Mouse (Mus musculus) cerebellum, postnatal 14 days (tissue): ENCODE results near the gene Grm8.
A peak's percentile ranks its signal among the peaks of the same experiment; 100 is the strongest.
"Not testable (repeated sequence)": the region's sequence is repeated elsewhere in the genome, so short reads cannot be mapped to it uniquely, and the experiment has no call there.

ENCODE experiments used
- DNase-seq, 2 experiments: peaks; one replicate each; pipeline ENCODE4 v3.0.0; 2021; ENCODE audit warnings: mixed read lengths in 2 of 2

Gene Grm8

DNA sequence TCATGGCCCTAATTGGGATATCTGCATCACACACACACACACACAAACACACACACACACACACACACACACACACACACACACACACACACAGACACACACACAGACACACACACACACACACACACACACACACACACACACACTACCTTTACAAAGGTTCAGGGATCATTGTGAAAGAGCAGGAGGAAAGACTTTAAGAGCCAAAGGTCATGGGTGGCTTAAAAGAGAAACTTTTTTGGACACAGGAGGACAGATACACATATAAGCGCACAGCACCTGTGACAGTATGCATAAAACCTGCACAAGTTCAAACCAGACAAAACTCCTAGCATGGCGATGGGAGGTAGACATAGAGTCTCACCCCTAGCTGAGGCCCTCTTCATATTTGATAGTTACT, 315.2 kb downstream of the Grm8 start:
- DNase-seq = not testable (repeated sequence)

DNA sequence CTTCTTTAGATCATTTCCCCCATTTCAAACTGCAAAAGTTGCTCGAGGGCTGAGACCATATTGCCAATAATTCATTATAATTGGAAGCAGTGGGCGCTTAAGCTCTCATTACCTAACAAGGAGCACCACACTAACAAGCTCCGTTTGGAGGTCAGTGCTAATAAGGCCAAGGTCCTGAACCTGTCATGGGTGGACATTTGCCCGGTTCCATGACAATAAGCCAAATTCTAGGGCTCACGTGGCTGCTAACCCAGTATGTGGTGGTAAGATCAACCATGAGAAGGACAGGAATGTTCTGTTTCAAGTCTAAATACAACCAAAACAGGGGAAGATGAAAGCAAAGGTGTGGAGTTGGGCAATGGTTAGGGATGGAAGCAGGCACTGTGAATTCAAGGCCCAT, 322.2 kb downstream of the Grm8 start:
- DNase-seq = peak in 1 of 2 experiments; percentile 6

DNA sequence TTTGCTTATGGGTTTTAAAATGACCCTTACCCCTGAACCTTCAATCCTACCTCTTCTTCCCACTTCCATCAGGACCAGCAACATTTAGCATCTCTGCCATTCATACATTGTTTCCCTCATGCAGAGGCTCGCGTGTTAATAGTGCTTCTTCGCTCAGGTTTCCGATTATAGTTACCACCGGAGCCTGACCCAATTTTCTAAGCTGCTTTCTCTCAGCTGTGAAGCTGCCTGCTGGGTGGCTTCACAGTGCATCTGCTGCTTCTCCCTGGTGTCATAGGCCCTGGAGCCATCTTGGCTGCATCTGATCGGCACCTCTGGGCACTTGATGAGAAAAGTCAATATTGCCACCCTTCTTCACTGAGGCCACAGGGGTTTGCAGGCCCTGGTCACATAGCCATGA, 325.0 kb downstream of the Grm8 start:
- DNase-seq = peak; percentile 7 to 16

DNA sequence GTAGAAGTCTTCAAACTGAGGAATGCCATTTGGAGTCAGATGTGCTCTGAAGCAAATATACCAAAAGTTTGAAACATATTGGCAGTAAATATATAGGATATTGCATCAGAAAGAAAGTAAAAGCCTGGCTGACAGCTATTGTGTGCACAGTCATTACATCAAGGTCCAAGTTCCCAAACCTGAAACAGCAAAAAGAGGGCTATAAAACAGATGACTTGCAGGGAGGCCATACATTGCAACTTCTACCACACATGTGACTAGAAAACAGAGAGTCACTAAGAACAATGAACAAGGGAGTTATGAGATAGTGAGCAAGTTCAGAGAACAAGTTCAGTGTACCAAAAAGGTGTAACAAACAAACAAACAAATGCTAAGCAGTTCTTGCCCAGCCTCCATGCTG, 328.2 kb downstream of the Grm8 start:
- DNase-seq = no peak

DNA sequence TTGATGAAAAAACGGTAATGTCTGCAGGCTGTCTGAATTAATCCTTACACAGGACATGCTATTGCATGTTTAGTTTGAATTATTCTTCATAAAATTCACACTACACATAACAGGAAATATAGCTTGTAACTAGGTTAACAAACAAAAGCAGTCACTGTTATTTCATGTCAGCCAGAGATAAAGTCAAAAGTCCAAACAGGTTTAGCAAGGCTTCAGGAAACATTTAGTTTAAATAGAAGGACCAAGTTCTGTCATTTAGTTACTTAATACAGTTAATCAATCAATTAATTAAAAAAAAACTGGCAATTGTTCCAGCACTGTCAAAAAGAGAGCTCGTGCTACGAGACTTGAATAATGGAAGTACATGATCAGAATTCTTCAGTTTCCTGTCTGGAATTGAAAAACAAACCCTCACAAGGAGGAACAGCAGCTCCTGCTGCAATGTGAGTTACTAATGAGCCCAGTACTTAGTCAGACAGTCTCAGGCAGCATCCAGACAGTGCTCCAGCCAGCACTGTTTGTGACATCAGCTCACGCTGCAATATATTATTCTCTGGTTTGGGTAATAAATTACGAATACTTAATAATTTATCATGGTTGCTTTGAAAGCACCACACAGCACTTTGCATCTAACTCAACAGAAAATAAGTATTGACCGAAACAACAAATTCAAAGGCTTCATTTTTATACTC, 334.0 kb downstream of the Grm8 start:
- no peak for DNase-seq

DNA sequence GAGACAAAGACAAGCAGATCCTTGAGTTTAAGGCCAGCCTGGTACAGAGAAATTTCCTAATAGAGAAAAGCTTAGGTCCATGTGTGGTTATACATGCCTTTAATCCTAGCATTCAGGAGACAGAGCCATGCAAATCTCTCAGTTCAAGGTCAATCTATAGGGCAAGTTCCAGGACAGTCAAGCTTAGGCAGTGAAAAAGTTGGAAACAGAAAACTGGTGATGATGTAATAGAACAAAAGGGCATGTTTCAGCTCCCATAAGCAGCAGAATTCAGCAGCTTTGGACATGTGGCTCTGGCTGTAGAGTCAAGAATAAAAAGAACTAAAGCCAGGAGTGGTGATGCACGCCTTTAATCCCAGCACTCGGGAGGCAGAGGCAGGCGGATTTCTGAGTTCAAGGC, 336.2 kb downstream of the Grm8 start:
- DNase-seq = no peak

DNA sequence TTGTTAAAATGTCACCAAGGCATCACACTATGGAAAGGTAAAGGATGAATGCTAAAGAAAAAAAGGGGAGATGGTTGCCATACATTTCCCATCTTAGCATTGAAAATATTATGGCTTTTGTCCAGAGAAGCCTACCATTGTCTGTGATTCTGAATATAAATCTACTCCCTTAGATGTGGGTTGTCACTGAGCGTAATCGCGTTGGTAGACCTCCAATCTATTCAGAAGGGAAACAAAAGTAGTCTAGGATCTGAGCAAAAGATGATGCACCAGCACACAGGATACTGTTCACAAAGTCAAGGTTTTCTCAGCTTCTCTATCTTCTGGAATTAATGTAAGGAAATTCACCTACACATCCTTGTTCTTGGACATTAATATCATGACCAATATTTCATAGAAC, 345.4 kb downstream of the Grm8 start:
- DNase-seq = no peak

DNA sequence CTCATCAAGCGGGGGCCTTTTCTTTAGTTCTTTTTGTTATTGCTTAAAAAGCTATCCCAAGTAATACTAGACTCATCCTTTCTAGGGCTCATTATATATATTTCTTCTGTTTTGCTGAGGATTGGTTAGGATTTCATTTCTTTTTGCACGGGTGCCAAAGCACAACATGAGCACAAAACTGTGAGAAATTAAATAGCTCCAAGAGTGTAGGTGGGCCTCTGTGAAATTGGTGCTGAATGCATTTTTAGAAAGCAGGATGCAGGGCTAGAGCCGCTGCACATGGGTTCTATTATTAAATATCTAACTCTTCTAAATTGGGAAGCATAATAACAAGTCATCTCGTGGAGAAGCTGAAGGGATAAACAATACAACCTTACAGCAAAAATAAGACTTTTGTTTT, 345.8 kb downstream of the Grm8 start:
- DNase-seq = no peak

DNA sequence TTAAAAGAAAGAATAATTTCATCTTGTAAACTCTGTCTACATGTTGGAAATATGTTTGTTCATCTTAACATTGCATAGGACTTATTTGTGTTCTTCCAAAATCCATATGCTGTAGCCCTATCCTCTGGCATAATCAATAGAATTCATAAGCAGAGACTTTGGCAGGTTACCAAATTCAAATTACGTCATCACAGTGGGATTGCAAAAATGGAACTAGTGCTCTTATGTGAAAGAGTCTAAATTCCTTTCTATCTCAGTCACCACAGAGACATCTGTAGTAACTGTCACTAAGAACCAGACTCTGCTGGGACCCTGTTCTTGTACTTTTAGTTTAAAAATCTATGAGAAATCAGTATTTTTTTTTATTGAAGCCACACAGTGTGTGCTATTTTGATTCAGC, 352.7 kb downstream of the Grm8 start:
- no peak for DNase-seq

DNA sequence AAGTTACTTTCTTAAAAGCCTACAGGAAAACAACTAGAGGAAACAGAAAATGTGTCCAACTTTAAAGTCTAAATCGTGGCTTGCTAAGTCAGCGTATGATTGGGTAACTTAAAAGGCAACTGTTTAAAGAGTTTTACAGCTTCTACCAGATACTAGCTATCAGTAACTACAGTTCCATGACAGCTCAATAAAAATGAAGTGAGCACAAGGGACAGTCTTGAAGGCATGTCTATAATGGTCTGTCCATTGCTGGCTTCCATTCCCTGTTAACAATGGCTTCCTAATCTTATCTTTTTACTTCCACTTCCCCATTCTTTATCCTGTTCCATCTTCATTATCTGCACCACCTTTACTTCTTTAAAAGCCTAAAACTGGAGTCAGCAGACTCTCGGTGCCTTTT, 353.6 kb downstream of the Grm8 start:
- DNase-seq = no peak

DNA sequence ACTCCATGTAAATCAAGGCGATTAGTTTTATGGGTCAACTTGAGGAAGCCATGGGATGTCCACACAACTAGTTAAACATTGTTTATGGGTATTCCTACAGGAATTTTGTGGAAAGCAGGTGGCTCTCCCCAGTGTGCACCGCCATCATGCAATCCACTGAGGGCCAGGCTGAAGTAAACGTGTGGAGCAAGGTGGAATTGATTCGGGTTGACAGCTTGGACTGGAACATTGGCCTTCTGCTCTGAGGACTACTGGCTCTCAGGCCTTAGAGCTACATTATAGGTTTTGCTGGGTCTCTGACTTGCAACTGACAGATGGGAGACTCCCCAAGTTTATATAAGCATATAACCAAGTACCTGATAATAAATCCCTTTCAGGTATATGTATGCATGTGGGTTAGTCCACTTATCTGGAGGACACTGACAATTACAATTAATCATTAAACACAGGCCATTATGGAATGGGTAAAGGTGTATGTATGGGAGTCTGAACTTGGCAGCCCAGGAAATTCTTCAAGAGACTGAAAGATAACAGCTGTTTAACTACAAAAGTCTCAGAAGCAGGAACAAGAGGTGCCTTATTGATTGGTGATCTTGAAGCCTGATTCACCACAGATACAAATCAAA, 359.2 kb downstream of the Grm8 start:
- peak; percentile 71 to 74 for DNase-seq

DNA sequence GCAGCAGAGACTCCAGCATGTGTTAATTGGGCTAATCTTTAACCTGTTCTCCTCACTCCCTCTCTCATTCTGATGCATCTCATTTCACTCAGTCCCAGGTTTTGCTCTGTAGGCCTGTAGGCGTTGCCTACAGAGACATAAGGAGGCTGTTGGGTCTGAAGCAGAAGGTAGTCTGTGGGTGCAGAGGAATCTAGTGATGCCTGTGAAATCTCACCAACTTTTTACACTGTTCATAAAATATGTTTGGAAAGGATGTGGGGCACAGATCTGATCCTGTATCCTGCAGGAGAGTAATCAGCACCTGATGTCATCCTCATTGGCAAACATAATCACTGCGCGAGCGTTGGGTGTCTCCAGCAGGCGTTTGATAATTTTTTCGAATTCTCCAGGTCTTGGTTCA, 372.9 kb downstream of the Grm8 start:
- DNase-seq = no peak

DNA sequence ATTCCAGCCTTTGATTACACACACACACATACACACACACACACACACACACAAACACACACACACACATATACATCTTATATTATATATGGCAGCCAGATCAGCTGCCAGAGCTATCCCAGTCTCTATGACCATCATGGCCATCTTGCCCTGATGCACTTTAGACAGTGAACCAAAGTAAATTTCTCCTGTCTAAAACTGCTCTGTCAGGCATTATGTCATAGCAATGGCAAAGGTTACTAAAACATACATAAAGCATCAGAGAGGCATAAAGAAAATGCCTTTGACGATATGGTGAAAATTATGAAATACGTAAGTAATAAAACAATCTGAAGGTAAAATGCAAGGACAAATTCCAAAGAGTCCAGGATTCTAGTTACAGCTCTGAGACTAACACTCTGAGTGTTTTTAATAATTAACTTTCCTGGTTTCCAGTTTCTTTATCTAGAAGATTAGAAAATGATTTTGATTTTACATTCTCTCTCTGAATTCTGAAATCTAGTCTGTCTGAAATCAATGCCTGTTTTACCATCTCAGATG, 381.6 kb downstream of the Grm8 start:
- no peak for DNase-seq

DNA sequence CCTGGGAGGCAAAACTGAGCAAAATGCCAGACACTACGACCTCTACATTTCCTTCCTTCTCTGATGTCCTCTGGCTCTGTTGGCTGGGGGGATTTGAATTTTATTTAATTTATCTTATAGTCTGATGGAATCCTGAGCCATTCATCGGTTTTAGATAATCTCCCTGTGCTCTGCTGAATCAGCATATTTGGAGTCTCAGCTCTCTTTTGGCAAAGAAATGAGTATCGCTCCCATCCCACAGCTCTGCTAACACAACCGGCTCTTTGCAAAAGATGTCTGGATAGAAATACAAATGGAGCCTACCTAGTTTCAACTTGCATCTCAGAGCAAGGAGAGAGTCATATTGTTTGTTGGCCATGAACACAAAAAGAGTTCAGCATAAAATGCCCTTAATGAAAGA, 388.5 kb downstream of the Grm8 start:
- no peak for DNase-seq

DNA sequence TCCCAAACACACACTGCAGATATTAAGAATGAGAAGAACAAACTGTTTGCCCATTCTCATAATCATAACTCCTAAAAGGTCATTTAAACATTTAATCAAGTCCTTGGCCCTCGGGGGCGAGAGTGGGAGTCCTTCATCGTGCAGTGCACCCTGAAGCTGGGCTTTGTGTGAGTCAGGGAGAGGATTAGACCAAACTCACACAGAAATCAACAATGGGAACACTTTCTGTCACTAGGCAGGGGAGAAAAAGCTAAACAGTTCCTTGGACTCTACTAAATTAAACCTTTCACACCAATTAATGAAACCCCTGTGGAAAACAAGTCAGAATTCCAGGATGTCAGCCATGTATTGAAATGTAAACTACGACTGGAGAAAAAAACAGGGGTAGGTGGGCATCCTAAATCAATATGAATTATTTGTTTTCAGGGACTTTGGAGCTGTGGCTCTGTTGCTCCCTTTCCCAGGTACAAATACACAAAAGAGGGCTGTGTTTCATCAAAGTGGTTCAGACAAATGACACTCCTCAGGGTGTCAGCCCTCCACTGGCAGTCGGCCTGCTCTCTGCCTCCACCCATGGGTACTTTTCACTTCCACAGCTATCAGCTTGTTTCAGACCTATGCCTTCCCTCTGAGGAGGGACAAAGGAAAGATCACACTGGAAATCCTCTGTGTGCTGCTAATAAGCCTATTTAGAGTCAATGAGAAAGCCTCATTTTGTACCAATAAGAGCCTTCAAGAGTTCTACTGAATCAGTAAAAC, 389.1 kb downstream of the Grm8 start:
- peak in 1 of 2 experiments; percentile 15 for DNase-seq

DNA sequence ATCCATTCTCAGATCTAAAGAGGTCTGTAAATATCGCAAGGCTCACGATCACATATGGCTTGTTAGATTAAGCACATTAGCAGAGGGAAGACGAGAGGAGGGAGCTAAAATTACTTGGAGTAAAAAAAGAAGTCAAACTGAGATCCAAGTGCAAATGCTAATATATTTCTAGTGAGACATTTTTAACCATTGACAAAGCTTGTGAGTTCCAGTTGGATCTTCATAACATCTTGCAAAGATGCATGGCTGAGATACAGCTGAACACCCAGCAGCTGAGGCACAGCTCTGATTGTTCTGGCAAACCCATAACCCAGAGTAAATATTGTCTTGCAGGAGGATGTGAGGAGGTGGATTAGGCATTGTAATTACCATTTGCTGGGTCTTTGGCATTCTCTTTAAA, 445.6 kb downstream of the Grm8 start:
- no peak for DNase-seq

DNA sequence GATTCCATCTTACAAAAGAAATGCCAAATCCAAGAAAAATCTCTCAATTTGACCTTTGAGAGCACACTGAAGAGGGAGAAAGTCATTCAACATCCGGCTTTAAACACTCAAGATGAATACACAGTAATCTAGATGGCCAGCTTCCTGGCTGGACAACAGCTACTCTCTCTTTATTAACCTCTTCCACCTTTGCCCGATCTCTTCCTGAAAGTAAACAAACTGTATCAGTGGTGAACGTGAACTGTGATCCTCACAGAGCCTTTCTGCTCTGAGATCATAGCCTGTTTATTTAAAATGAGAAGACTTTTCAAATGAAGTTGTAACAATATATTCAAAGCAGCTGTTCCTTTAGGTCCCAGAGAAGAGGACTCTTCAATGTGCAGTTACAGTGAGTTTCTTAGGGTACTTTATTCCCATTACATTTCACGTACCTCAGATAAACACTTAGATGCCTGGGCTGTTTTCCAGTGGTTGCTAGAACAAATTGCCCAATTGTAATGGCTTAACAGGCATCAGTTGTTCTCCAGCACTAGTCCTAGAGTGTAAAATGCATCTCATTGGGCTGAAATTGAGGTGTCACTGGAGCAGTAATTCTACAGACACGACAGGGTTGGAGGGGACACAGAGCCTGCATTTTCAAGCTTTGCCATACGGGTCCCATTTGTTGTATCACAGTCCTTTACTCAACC, 473.1 kb downstream of the Grm8 start:
- no peak for DNase-seq

DNA sequence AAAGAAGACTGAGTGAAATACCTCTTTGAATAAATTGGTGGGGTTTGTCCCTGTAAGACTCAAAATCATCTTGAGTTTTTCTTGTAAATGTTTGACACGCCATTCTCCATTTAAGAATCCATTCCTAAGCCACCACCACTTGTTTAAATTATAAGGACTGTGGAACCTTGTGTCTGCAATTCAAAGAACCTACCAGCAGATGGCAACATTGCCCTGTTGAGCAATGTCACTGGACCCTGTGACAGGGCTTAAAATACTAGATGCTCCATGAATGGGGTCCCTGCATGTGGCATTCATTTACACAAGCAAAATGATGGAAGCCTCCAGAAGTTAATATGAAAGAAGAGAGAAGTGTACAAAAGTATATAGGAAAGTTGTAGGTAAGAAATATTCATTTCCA, 477.5 kb downstream of the Grm8 start:
- peak; percentile 73 to 75 for DNase-seq

DNA sequence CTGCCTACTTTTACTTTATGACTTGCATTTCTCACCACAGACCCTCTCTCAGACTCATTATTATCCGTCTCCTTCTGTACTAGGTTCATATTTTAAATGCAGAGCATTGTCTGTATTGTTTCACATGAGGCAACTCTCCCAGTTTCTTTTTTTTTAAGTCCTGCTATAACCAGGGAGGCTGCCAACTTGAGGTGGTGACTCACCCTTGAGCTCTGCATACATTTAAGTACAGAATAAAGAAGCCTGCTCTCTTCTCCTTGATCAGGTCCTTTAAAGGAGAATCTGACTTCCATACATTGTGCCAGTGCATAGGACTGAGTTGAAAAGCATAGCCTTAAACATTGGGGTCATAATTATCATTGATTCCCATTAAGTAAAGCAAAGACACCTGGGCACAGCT, 488.5 kb downstream of the Grm8 start:
- no peak for DNase-seq

DNA sequence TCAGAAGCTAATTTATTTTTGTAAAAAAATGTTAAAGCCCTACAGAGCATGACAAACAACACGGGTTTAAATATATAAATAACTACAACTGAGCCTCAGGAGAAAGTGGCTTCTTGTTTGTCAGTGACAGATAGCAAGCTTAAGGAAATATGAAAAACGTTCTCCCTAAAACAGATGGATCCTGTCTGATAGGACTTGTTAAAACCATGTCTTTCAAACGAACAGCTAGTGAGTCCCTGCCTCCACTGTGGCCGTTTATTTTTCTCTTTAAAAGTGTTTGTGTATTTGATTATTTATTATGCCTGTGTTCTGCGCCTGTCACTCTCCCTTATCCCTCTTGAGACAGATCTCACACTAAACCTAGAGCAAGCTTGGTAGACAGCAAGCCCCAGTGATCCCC, 489.9 kb downstream of the Grm8 start:
- DNase-seq = no peak

DNA sequence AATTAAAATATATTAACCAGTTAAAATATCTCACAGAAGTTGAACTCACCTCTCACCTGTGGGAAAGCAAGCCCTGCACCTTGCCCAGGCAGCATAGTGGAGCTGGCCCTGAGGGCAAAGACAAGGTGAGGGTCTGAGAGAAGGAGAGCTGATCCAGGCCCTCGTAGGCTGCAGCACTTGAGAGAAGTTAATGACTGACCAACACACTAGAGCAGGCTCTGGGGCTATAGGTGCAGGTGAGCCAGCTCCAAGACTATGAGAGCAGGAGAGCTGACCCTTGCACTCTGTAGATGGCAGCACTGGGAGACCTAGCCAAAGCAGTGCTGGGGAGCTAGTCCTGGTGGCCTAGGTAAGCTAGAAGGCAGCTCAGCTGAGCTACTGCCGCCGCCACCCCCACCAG, 499.1 kb downstream of the Grm8 start:
- DNase-seq = no peak

DNA sequence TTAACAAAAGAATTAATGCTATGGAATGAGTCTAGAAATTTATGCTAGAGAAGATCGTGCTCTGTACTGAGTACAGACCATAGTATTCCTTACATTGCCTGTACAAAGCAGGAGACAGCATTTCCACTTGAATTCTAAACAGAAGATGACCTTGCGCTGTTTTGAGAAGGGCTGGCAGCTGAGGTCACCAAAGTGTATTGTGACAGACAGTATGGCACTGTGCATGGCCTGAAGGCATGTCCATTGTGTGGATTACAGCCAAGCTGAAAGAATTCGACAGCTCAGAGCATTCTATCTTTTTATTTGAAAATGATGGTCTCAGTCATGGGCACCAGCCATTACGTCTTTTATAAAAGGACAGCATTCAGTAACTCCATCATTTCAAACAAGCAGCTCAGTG, 517.5 kb downstream of the Grm8 start:
- peak; percentile 3 to 6 for DNase-seq

DNA sequence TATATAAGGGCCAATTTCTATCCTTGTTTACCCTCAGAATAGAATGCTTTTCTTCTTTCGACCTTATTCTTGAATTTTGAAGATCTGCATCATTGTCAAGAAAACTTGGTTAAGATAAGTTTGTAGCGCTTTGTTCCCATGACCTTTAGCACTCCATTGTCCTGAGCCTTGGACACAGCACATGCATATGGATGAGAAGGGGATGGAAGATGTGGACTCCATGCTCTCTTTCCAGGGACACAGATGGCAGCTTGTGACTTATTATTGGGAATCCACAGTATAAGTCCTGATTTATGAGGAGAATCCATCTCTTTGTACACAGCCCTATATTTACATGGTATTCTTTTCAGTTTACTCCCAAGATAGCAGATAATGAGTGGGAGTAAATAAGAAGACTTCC, 554.5 kb downstream of the Grm8 start:
- DNase-seq = no peak
